ENCODE assay signal across 9 mouse cellular contexts in genomic region chr6:116821215-116821912, GRCm38 (mm10).
DNase-seq lines count a peak whose midpoint lies in the region; ATAC-seq lines count a peak whose summit lies in the region.
"Had no signal": no experiment of that assay in that cellular context is flagged by ENCODE, and none has a peak within 500 bp of the region (broad histone marks: within the 10 kb centered on the region; RNA-seq: fewer than 3 reads in every experiment).

No protein-coding gene starts in this region.

- DNase-seq in liver: peak; percentile 9
- no peak for DNase-seq in liver, embryonic 11.5 days (ENCODE audit: low spot score)
- DNase-seq in embryo, embryonic 10.5 days (ENCODE audit: low spot score): peak; percentile 53
- DNase-seq in hindbrain, embryonic 11.5 days (ENCODE audit: low spot score): peak; percentile 5
- DNase-seq in lung, postnatal 10 days: peak; percentile 65
- DNase-seq in testis, postnatal 10 days (ENCODE audit: low spot score): peak; percentile 45
- no peak for DNase-seq in spleen, postnatal 4 days (ENCODE audit: low spot score in 2 of 2)

- no peaks in the 10 kb centered on the region for H3K27me3 ChIP-seq in liver, embryonic 11.5 days (replicated peaks; ENCODE audit: control insufficient read depth, insufficient read depth, low read length)
- H3K27me3 ChIP-seq in hindbrain, embryonic 11.5 days (ENCODE audit: control insufficient read depth, insufficient read depth, low read length): no peaks in the 10 kb centered on the region
- H3K27me3 ChIP-seq: megakaryocyte, embryonic 14.5 days had no signal

- 67% methylated on average over 12 of the region's 12 CpGs for WGBS in liver, embryonic 11.5 days
- 56% methylated on average over 12 of the region's 12 CpGs for WGBS in hindbrain, embryonic 11.5 days

- no peak for ATAC-seq in liver, embryonic 11.5 days (replicated peaks; ENCODE audit: low FRiP score)
- ATAC-seq in hindbrain, embryonic 11.5 days (ENCODE audit: low FRiP score): no peak
- no peak for ATAC-seq in inflammation-experienced regulatory T-cells, adult 6 months

- no peak overlapping the region for H3K4me3 ChIP-seq in liver, embryonic 11.5 days (ENCODE audit: low read depth, low read length)
- H3K4me3 ChIP-seq in hindbrain, embryonic 11.5 days (ENCODE audit: low read depth, low read length): no peak overlapping the region
- H3K4me3 ChIP-seq: megakaryocyte, embryonic 14.5 days had no signal

- H3K4me2 ChIP-seq in liver, embryonic 11.5 days: no peak overlapping the region
- H3K4me2 ChIP-seq in hindbrain, embryonic 11.5 days (replicated peaks; ENCODE audit: low read depth, low read length): no peak overlapping the region

- no peaks in the 10 kb centered on the region for H3K9me3 ChIP-seq in liver, embryonic 11.5 days (ENCODE audit: control insufficient read depth, low read length)
- no peaks in the 10 kb centered on the region for H3K9me3 ChIP-seq in hindbrain, embryonic 11.5 days (ENCODE audit: control insufficient read depth, low read length)

- no peak overlapping the region for H3K27ac ChIP-seq in liver, embryonic 11.5 days (ENCODE audit: low read depth, low read length)
- no peak overlapping the region for H3K27ac ChIP-seq in hindbrain, embryonic 11.5 days (ENCODE audit: low read depth, low read length)

- H3K9ac ChIP-seq in liver, embryonic 11.5 days (ENCODE audit: low read depth, low read length): no peak overlapping the region
- H3K9ac ChIP-seq in hindbrain, embryonic 11.5 days (ENCODE audit: low read depth, low read length): no peak overlapping the region

- no peaks in the 10 kb centered on the region for H3K36me3 ChIP-seq in liver, embryonic 11.5 days (ENCODE audit: control insufficient read depth, insufficient read depth, low read length)
- H3K36me3 ChIP-seq in hindbrain, embryonic 11.5 days (ENCODE audit: control insufficient read depth, insufficient read depth, low read length): no peaks in the 10 kb centered on the region

- no peaks in the 10 kb centered on the region for H3K4me1 ChIP-seq in liver, embryonic 11.5 days (replicated peaks; ENCODE audit: control insufficient read depth, insufficient read depth, low read length)
- H3K4me1 ChIP-seq in hindbrain, embryonic 11.5 days (replicated peaks; ENCODE audit: control insufficient read depth, insufficient read depth, low read length): no peaks in the 10 kb centered on the region
- H3K4me1 ChIP-seq: megakaryocyte, embryonic 14.5 days had no signal

Comparison
In these comparisons a context has a peak if more than half of its experiments do, and no peak if none do; other contexts are left out.
1. DNase-seq: peak in liver (single experiment), embryo, embryonic 10.5 days (single experiment), hindbrain, embryonic 11.5 days (single experiment), lung, postnatal 10 days (single experiment) and testis, postnatal 10 days (single experiment); none in liver, embryonic 11.5 days (single experiment) and spleen, postnatal 4 days (0 of 2).